Mouse (Mus musculus): Measurements from ENCODE around the gene Phrf1.

GRCm38 (mm10) chr7:141302702-141303268 lies 74.2 kb downstream of the Phrf1 start:
- no peak for TF ChIP-seq CTCF (IDR thresholded peaks at IDR 0.05; ENCODE audit: low read depth)
- TF ChIP-seq EP300 (IDR thresholded peaks at IDR 0.05; ENCODE audit: low read depth), result no peak

Data from heart, postnatal 0 days (tissue).